Mouse (Mus musculus): ENCODE measurements at regions not wholly inside any gene's neighbourhood (a gene's known extent, or its start where the extent isn't known, plus 50 kb on each side); places are given as distances from the start of the nearest gene placed in this dataset.
"Not testable (repeated sequence)": the region's sequence is repeated elsewhere in the genome, so short reads cannot be mapped to it uniquely, and the experiment has no call there.

DNA sequence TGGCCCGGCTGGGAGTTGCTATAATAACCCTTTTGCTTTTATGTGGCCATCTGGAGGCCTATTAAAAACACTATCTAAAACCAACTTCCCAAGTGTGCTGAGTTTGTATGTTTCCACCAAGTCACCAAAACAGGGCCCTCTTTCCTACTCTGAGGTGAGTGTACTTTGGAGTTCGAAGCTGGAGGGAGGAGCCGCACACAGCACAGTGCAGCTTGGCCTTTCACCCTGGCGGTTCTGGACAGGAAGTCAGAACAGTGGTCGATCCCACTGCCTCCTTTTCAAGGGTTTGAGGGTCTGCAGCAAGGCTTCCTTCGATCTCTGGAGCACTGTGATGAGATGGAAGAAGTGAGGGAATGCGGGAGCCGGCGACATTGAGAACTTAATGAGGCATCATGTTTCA lies 363.8 kb upstream of the Fign start:
- WGBS = 81% methylated on average over 9 of the region's 9 CpGs
- no peak for ATAC-seq (ENCODE audit: insufficient read depth, low FRiP score)

GRCm38 (mm10) chr2:64458171-64458570 lies 360.3 kb upstream of the Fign start:
- Histone ChIP-seq H3K9ac (ENCODE audit: low read length) (no peak overlapping the region), H3K36me3 (ENCODE audit: control insufficient read depth, insufficient read depth, low read length) (no peaks in the 10 kb centered on the region), H3K4me2 (ENCODE audit: low read depth, low read length) (no peak overlapping the region), H3K4me1 (ENCODE audit: control insufficient read depth, insufficient read depth, low read length) (no peaks in the 10 kb centered on the region), H3K9me3 (replicated peaks; ENCODE audit: control insufficient read depth, low read length) (no peaks in the 10 kb centered on the region), H3K4me3 (replicated peaks; ENCODE audit: low read length) (no peak overlapping the region), H3K27me3 (ENCODE audit: control insufficient read depth, insufficient read depth, low read length) (no peaks in the 10 kb centered on the region), H3K27ac (ENCODE audit: low read length) (no peak overlapping the region)
- 59% methylated on average over 5 of the region's 5 CpGs for WGBS
- no peak for ATAC-seq (ENCODE audit: insufficient read depth, low FRiP score)

More for the DNA sequence above, 363.8 kb upstream of the Fign start:
- no peak overlapping the region for H3K4me2 ChIP-seq (ENCODE audit: low read depth, low read length)
- no peaks in the 10 kb centered on the region for H3K36me3 ChIP-seq (ENCODE audit: control insufficient read depth, insufficient read depth, low read length)
- no peaks in the 10 kb centered on the region for H3K4me1 ChIP-seq (ENCODE audit: control insufficient read depth, insufficient read depth, low read length)
- H3K4me3 ChIP-seq (replicated peaks; ENCODE audit: low read length) = no peak overlapping the region
- H3K9me3 ChIP-seq (replicated peaks; ENCODE audit: control insufficient read depth, low read length) = no peaks in the 10 kb centered on the region
- H3K27ac ChIP-seq (ENCODE audit: low read length) = no peak overlapping the region
- H3K27me3 ChIP-seq (ENCODE audit: control insufficient read depth, insufficient read depth, low read length) = no peaks in the 10 kb centered on the region
- no peak overlapping the region for H3K9ac ChIP-seq (ENCODE audit: low read length)

- H3K36me3 ChIP-seq (ENCODE audit: control insufficient read depth, insufficient read depth, low read length) = no peaks in the 10 kb centered on the region
- ATAC-seq (ENCODE audit: insufficient read depth, low FRiP score) = no peak
- no peak overlapping the region for H3K4me3 ChIP-seq (replicated peaks; ENCODE audit: low read length)
- H3K27me3 ChIP-seq (ENCODE audit: control insufficient read depth, insufficient read depth, low read length) = no peaks in the 10 kb centered on the region
- H3K27ac ChIP-seq (ENCODE audit: low read length) = no peak overlapping the region
- WGBS = 77% methylated on average over 6 of the region's 6 CpGs
- no peak overlapping the region for H3K9ac ChIP-seq (ENCODE audit: low read length)
- no peaks in the 10 kb centered on the region for H3K4me1 ChIP-seq (ENCODE audit: control insufficient read depth, insufficient read depth, low read length)
- H3K9me3 ChIP-seq (replicated peaks; ENCODE audit: control insufficient read depth, low read length) = no peaks in the 10 kb centered on the region
- no peak overlapping the region for H3K4me2 ChIP-seq (ENCODE audit: low read depth, low read length)
Measured at GRCm38 (mm10) chr2:64452690-64453089, 354.9 kb upstream of the Fign start.

- H3K27ac ChIP-seq (ENCODE audit: low read length) = no peak overlapping the region
- no peak overlapping the region for H3K4me2 ChIP-seq (ENCODE audit: low read depth, low read length)
- no peaks in the 10 kb centered on the region for H3K9me3 ChIP-seq (replicated peaks; ENCODE audit: control insufficient read depth, low read length)
- H3K4me1 ChIP-seq (ENCODE audit: control insufficient read depth, insufficient read depth, low read length) = no peaks in the 10 kb centered on the region
- no peak for ATAC-seq (ENCODE audit: insufficient read depth, low FRiP score)
- H3K36me3 ChIP-seq (ENCODE audit: control insufficient read depth, insufficient read depth, low read length) = no peaks in the 10 kb centered on the region
- H3K4me3 ChIP-seq (replicated peaks; ENCODE audit: low read length) = no peak overlapping the region
- no peak overlapping the region for H3K9ac ChIP-seq (ENCODE audit: low read length)
- no peaks in the 10 kb centered on the region for H3K27me3 ChIP-seq (ENCODE audit: control insufficient read depth, insufficient read depth, low read length)
- 63% methylated on average over 12 of the region's 12 CpGs for WGBS
Measured at GRCm38 (mm10) chr2:64451614-64452317, 353.9 kb upstream of the Fign start.

- Histone ChIP-seq H3K4me1 (ENCODE audit: control insufficient read depth, insufficient read depth, low read length) (no peaks in the 10 kb centered on the region), H3K9me3 (replicated peaks; ENCODE audit: control insufficient read depth, low read length) (no peaks in the 10 kb centered on the region), H3K27me3 (ENCODE audit: control insufficient read depth, insufficient read depth, low read length) (no peaks in the 10 kb centered on the region), H3K36me3 (ENCODE audit: control insufficient read depth, insufficient read depth, low read length) (no peaks in the 10 kb centered on the region), H3K4me2 (ENCODE audit: low read depth, low read length) (no peak overlapping the region), H3K27ac (ENCODE audit: low read length) (no peak overlapping the region), H3K4me3 (replicated peaks; ENCODE audit: low read length) (no peak overlapping the region), H3K9ac (ENCODE audit: low read length) (no peak overlapping the region)
- WGBS = 86% methylated on average over 3 of the region's 3 CpGs
- ATAC-seq (ENCODE audit: insufficient read depth, low FRiP score) = no peak
Measured at GRCm38 (mm10) chr2:64443171-64443570, 345.3 kb upstream of the Fign start.

DNA sequence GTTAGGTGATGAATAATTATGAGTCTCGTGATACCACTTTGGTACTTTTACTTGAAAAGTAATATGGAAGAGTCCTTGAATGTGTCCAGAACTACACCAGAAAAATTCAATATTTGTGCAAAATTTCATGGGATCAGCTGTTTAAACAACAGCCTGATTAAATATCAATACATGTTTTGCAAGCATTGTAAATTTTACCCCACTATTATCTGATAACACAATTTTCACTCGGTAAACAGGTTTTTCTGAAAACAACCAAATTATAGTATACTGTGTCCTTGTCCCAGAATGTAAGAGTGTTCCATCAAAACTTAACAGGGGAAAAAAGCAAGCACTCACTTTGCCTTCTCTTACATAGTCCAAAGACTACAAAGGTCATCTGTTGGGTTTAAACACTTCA lies 343.1 kb upstream of the Fign start:
- no peaks in the 10 kb centered on the region for H3K27me3 ChIP-seq (ENCODE audit: control insufficient read depth, insufficient read depth, low read length)
- H3K4me1 ChIP-seq (ENCODE audit: control insufficient read depth, insufficient read depth, low read length) = no peaks in the 10 kb centered on the region
- no peak overlapping the region for H3K4me2 ChIP-seq (ENCODE audit: low read depth, low read length)
- 85% methylated on average over 2 of the region's 2 CpGs for WGBS
- no peak overlapping the region for H3K27ac ChIP-seq (ENCODE audit: low read length)
- no peak overlapping the region for H3K9ac ChIP-seq (ENCODE audit: low read length)
- no peaks in the 10 kb centered on the region for H3K9me3 ChIP-seq (replicated peaks; ENCODE audit: control insufficient read depth, low read length)
- no peaks in the 10 kb centered on the region for H3K36me3 ChIP-seq (ENCODE audit: control insufficient read depth, insufficient read depth, low read length)
- ATAC-seq (ENCODE audit: insufficient read depth, low FRiP score) = no peak
- no peak overlapping the region for H3K4me3 ChIP-seq (replicated peaks; ENCODE audit: low read length)

DNA sequence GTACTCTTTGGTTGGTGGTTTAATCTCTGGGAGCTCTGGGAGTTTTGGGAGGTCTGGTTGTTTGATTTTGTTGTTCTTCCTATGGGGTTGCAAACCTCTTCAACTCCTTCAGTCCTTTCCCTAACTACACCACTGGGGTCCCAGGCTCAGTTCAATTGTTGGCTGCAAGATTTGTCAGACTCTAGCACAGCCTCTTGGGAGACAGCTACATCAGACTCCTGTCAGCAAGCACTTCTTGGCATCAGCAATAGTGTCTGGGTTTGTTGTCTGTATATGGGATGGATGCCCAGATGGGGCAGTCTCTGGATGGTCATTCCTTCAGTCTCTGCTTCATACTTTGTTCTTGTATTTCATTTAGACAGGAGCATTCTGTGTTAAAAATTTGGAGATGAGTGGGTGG lies 319.3 kb upstream of the Fign start:
- not testable (repeated sequence) for H3K4me3 ChIP-seq (replicated peaks; ENCODE audit: low read length); H3K27me3 ChIP-seq (ENCODE audit: control insufficient read depth, insufficient read depth, low read length); ATAC-seq (ENCODE audit: insufficient read depth, low FRiP score); H3K4me1 ChIP-seq (ENCODE audit: control insufficient read depth, insufficient read depth, low read length); H3K9ac ChIP-seq (ENCODE audit: low read length); H3K27ac ChIP-seq (ENCODE audit: low read length); H3K36me3 ChIP-seq (ENCODE audit: control insufficient read depth, insufficient read depth, low read length); H3K9me3 ChIP-seq (replicated peaks; ENCODE audit: control insufficient read depth, low read length); H3K4me2 ChIP-seq (ENCODE audit: low read depth, low read length)

- Histone ChIP-seq H3K9me3 (replicated peaks; ENCODE audit: control insufficient read depth, low read length) (no peaks in the 10 kb centered on the region), H3K4me3 (replicated peaks; ENCODE audit: low read length) (no peak overlapping the region), H3K4me1 (ENCODE audit: control insufficient read depth, insufficient read depth, low read length) (no peaks in the 10 kb centered on the region), H3K27ac (ENCODE audit: low read length) (no peak overlapping the region), H3K36me3 (ENCODE audit: control insufficient read depth, insufficient read depth, low read length) (no peaks in the 10 kb centered on the region), H3K9ac (ENCODE audit: low read length) (no peak overlapping the region), H3K4me2 (ENCODE audit: low read depth, low read length) (no peak overlapping the region), H3K27me3 (ENCODE audit: control insufficient read depth, insufficient read depth, low read length) (no peaks in the 10 kb centered on the region)
- 47% methylated on average over 1 of the region's 1 CpGs for WGBS
- ATAC-seq (ENCODE audit: insufficient read depth, low FRiP score) = no peak
Measured at GRCm38 (mm10) chr2:64413846-64414245, 316.0 kb upstream of the Fign start.

GRCm38 (mm10) chr2:64413263-64413662 lies 315.4 kb upstream of the Fign start:
- H3K9ac ChIP-seq (ENCODE audit: low read length) = no peak overlapping the region
- ATAC-seq (ENCODE audit: insufficient read depth, low FRiP score) = no peak
- no peaks in the 10 kb centered on the region for H3K36me3 ChIP-seq (ENCODE audit: control insufficient read depth, insufficient read depth, low read length)
- no peaks in the 10 kb centered on the region for H3K27me3 ChIP-seq (ENCODE audit: control insufficient read depth, insufficient read depth, low read length)
- H3K27ac ChIP-seq (ENCODE audit: low read length) = no peak overlapping the region
- H3K4me3 ChIP-seq (replicated peaks; ENCODE audit: low read length) = no peak overlapping the region
- H3K4me1 ChIP-seq (ENCODE audit: control insufficient read depth, insufficient read depth, low read length) = no peaks in the 10 kb centered on the region
- no peak overlapping the region for H3K4me2 ChIP-seq (ENCODE audit: low read depth, low read length)
- no peaks in the 10 kb centered on the region for H3K9me3 ChIP-seq (replicated peaks; ENCODE audit: control insufficient read depth, low read length)

GRCm38 (mm10) chr2:64395946-64396345 lies 298.1 kb upstream of the Fign start:
- no peak overlapping the region for H3K9ac ChIP-seq (ENCODE audit: low read length)
- no peak overlapping the region for H3K4me2 ChIP-seq (ENCODE audit: low read depth, low read length)
- no peak overlapping the region for H3K4me3 ChIP-seq (replicated peaks; ENCODE audit: low read length)
- H3K4me1 ChIP-seq (ENCODE audit: control insufficient read depth, insufficient read depth, low read length) = no peaks in the 10 kb centered on the region
- 82% methylated on average over 4 of the region's 4 CpGs for WGBS
- no peaks in the 10 kb centered on the region for H3K9me3 ChIP-seq (replicated peaks; ENCODE audit: control insufficient read depth, low read length)
- H3K27ac ChIP-seq (ENCODE audit: low read length) = no peak overlapping the region
- no peak for ATAC-seq (ENCODE audit: insufficient read depth, low FRiP score)
- H3K27me3 ChIP-seq (ENCODE audit: control insufficient read depth, insufficient read depth, low read length) = no peaks in the 10 kb centered on the region
- H3K36me3 ChIP-seq (ENCODE audit: control insufficient read depth, insufficient read depth, low read length) = no peaks in the 10 kb centered on the region

Measured in stomach, embryonic 16.5 days (tissue).